Mouse (Mus musculus) layer of hippocampus, postnatal 25 days (tissue): ENCODE measurements at regions not wholly inside any gene's neighbourhood (a gene's known extent, or its start where the extent isn't known, plus 50 kb on each side); places are given as distances from the start of the nearest gene placed in this dataset.

ENCODE experiments used
- DNase-seq, 2 experiments: peaks; one replicate each; pipeline ENCODE4 v3.0.0; 2022; ENCODE audit warnings: mixed read lengths in 2 of 2, low spot score in 1 of 2; ENCODE audit errors: extremely low spot score in 1 of 2

- no peak for DNase-seq
Measured at GRCm38 (mm10) chr16:62498761-62499160, 287.9 kb downstream of the Nsun3 start.

GRCm38 (mm10) chr16:62496697-62497096 is 289.9 kb downstream of the Nsun3 start:
- DNase-seq: no peak

- DNase-seq: no peak
Measured at GRCm38 (mm10) chr16:62470133-62470532, 316.5 kb downstream of the Nsun3 start.

GRCm38 (mm10) chr16:62469286-62469685 is 317.3 kb downstream of the Nsun3 start:
- DNase-seq: no peak

- no peak for DNase-seq
Measured at GRCm38 (mm10) chr16:62468846-62469245, 317.8 kb downstream of the Nsun3 start.

- DNase-seq: no peak
Measured at GRCm38 (mm10) chr16:62459949-62460551, 326.6 kb downstream of the Nsun3 start.

GRCm38 (mm10) chr16:62449735-62450134 is 336.9 kb downstream of the Nsun3 start:
- no peak for DNase-seq

GRCm38 (mm10) chr16:62447380-62447779 is 339.2 kb downstream of the Nsun3 start:
- no peak for DNase-seq

GRCm38 (mm10) chr16:62441197-62441596 is 345.4 kb downstream of the Nsun3 start:
- no peak for DNase-seq

- peak in 1 of 2 experiments; percentile 17 for DNase-seq
Measured at GRCm38 (mm10) chr16:62433125-62433524, 353.5 kb downstream of the Nsun3 start.

- DNase-seq: peak in 1 of 2 experiments; percentile 48
Measured at GRCm38 (mm10) chr16:62414485-62414884, 372.1 kb downstream of the Nsun3 start.

GRCm38 (mm10) chr16:62407526-62408165 is 379.0 kb downstream of the Nsun3 start:
- DNase-seq: no peak

GRCm38 (mm10) chr16:62406458-62406857 is 380.2 kb downstream of the Nsun3 start:
- no peak for DNase-seq

- no peak for DNase-seq
Measured at GRCm38 (mm10) chr16:62357279-62357678, 429.3 kb downstream of the Nsun3 start.

GRCm38 (mm10) chr16:62356349-62356748 is 430.3 kb downstream of the Nsun3 start:
- DNase-seq: no peak

- DNase-seq: no peak
Measured at GRCm38 (mm10) chr16:62355830-62356270, 430.8 kb downstream of the Nsun3 start.

GRCm38 (mm10) chr16:62327378-62328036 is 459.1 kb downstream of the Nsun3 start:
- no peak for DNase-seq

- DNase-seq: no peak
Measured at GRCm38 (mm10) chr16:62325534-62326244, 460.9 kb downstream of the Nsun3 start.

GRCm38 (mm10) chr16:62322809-62323208 is 463.8 kb downstream of the Nsun3 start:
- no peak for DNase-seq

GRCm38 (mm10) chr16:62288948-62289347 is 497.7 kb downstream of the Nsun3 start:
- DNase-seq: peak in 1 of 2 experiments; percentile 2
